Mouse (Mus musculus): ENCODE results near the gene Chdh. TPM values are rescaled to one million over a fixed set of nuclear protein-coding genes. Genes with fewer than 3 reads are reported as not detected.

Gene Chdh
- polyA plus RNA-seq, 2 experiments, result 0.43 to 1.3 TPM

GRCm38 (mm10) chr14:30078115-30078808 is 69.4 kb downstream of the Chdh start:
- no peak for TF ChIP-seq POLR2A (IDR thresholded peaks at IDR 0.05; ENCODE audit: borderline replicate concordance, extremely low read depth, insufficient read depth, insufficient read length)

DNA sequence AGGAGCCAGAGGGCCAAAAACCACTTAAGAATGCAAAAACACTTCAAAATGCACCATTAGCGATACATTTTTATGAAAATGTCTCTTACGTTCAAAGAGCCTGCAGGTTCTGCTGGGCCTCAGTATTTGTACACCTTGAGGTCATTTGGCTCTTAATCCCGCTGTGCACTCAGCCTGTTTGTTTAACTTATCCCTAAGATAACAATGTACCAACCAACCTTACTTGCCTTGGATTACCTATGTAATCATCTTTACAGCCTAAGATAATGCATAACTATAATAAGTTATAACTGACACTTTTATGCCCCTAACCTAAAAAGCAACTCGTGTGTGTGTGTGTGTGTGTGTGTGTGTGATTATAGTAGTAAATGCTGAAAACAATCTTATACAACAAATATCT is 70.9 kb downstream of the Chdh start:
- Histone ChIP-seq H3K27ac (replicated peaks; ENCODE audit: low read depth, low read length) (no peak overlapping the region), H3K9me3 (ENCODE audit: control insufficient read depth, low read length) (no peaks in the 10 kb centered on the region), H3K4me1 (ENCODE audit: control insufficient read depth, insufficient read depth, low read length) (no peaks in the 10 kb centered on the region), H3K4me3 (replicated peaks; ENCODE audit: low read length) (no peak overlapping the region), H3K9ac (ENCODE audit: low read depth, low read length, severe bottlenecking) (no peak overlapping the region), H3K36me3 (ENCODE audit: control insufficient read depth, insufficient read depth, low read length) (no peaks in the 10 kb centered on the region), H3K4me2 (replicated peaks; ENCODE audit: low read depth, low read length, severe bottlenecking) (no peak overlapping the region), H3K27me3 (ENCODE audit: control insufficient read depth, insufficient read depth, low read length) (no peaks in the 10 kb centered on the region)
- TF ChIP-seq POLR2A (IDR thresholded peaks at IDR 0.05; ENCODE audit: borderline replicate concordance, extremely low read depth, insufficient read depth, insufficient read length), result no peak
- DNase-seq (ENCODE audit: low spot score) (no peak), ATAC-seq (ENCODE audit: low FRiP score, low read depth) (no peak)
- WGBS, result 83% methylated on average over 4 of the region's 4 CpGs

More at GRCm38 (mm10) chr14:30078115-30078808, 69.4 kb downstream of the Chdh start:
- no peaks in the 10 kb centered on the region for H3K27me3 ChIP-seq (ENCODE audit: control insufficient read depth, insufficient read depth, low read length)
- H3K9ac ChIP-seq (ENCODE audit: low read depth, low read length, severe bottlenecking), result no peak overlapping the region
- WGBS, result 72% methylated on average over 15 of the region's 15 CpGs
- H3K4me3 ChIP-seq (replicated peaks; ENCODE audit: low read length), result no peak overlapping the region
- 0 out of 2 replicates have a peak, but pooled peaks cover 5% of the 10 kb centered on the region for H3K36me3 ChIP-seq (ENCODE audit: control insufficient read depth, insufficient read depth, low read length)
- no peaks in the 10 kb centered on the region for H3K9me3 ChIP-seq (ENCODE audit: control insufficient read depth, low read length)
- no peaks in the 10 kb centered on the region for H3K4me1 ChIP-seq (ENCODE audit: control insufficient read depth, insufficient read depth, low read length)
- no peak for ATAC-seq (ENCODE audit: low FRiP score, low read depth)
- no peak for DNase-seq (ENCODE audit: low spot score)
- H3K27ac ChIP-seq (replicated peaks; ENCODE audit: low read depth, low read length), result no peak overlapping the region
- H3K4me2 ChIP-seq (replicated peaks; ENCODE audit: low read depth, low read length, severe bottlenecking), result no peak overlapping the region

Small RNA genes lying within 50 kb of the gene (microRNA-seq; reads per million reads assigned to microRNA genes)
- gene Mir6947, result not detected

Other genes with a start within 250 kb of the Chdh start
- gene Selenok, start 40.7 kb upstream of the Chdh start, polyA plus RNA-seq (2012; rRNA removed), result 96.3 and 137 TPM in 2 replicates
- 238 and 265 TPM in 2 replicates for gene Selenok, start 40.7 kb upstream of the Chdh start, polyA plus RNA-seq (2014; fragmentation: Nextera tagmentation; extraction: Ambion mirVana)
- gene Actr8, start 30.7 kb upstream of the Chdh start, polyA plus RNA-seq (2012; rRNA removed), result 41.5 and 60.6 TPM in 2 replicates
- gene Actr8, start 30.7 kb upstream of the Chdh start, polyA plus RNA-seq (2014; fragmentation: Nextera tagmentation; extraction: Ambion mirVana), result 47.7 and 52.1 TPM in 2 replicates
- gene Il17rb, start 127 bp upstream of the Chdh start, polyA plus RNA-seq (2012; rRNA removed), result 1.3 TPM in 2 replicates
- 1.3 and 1.7 TPM in 2 replicates for gene Il17rb, start 127 bp upstream of the Chdh start, polyA plus RNA-seq (2014; fragmentation: Nextera tagmentation; extraction: Ambion mirVana)

Measured in limb, embryonic 14.5 days (tissue).